Comparison of ENCODE assay signal across 8 mouse cellular contexts in the genomic region with DNA sequence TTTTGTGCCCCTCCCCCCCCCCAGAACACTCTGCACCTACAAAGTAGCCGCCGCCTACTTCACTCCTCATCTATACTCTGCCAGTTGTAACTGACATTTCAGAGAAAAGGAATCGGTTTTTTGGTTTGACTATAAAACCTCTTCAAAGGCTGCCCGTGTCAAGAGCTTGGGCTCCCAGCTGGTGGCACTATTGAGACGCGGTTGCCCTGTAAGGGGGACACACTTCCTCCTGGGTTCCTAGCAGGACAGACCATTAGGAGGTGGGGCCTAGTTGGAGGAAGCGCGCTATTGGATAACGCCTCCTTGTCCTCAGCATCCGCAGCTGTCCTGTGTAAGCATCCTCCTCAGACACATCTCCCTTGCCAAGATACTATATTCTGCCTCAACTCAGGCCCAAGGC. TPM values are rescaled to one million over a fixed set of nuclear protein-coding genes. Genes with fewer than 3 reads are reported as not detected.
A peak's percentile ranks its signal among the peaks of the same experiment; 100 is the strongest.
DNase-seq lines count a peak whose midpoint lies in the region; ATAC-seq and TF ChIP-seq lines count a peak whose summit lies in the region.

No protein-coding gene starts in this region.

- no peaks in the 10 kb centered on the region for H3K9me3 ChIP-seq in kidney, embryonic 15.5 days (replicated peaks)
- no peaks in the 10 kb centered on the region for H3K9me3 ChIP-seq in embryonic facial prominence, embryonic 10.5 days

- peaks cover 22% of the 10 kb centered on the region for H3K27me3 ChIP-seq in kidney, embryonic 15.5 days
- peaks cover 38% of the 10 kb centered on the region for H3K27me3 ChIP-seq in embryonic facial prominence, embryonic 10.5 days (replicated peaks; ENCODE audit: low read depth, poor library complexity, severe bottlenecking)
- no peaks in the 10 kb centered on the region for H3K27me3 ChIP-seq in small intestine, adult 2 months (ENCODE audit: control insufficient read depth, insufficient read depth, low read length)

- no peak overlapping the region for H3K9ac ChIP-seq in kidney, embryonic 15.5 days

- H3K4me2 ChIP-seq in kidney, embryonic 15.5 days: 0 out of 2 replicates have a peak overlapping the region, but pooled peaks have one; percentile 12

- H3K4me3 ChIP-seq in kidney, embryonic 15.5 days (replicated peaks): no peak overlapping the region
- peak overlapping the region; percentile 33 for H3K4me3 ChIP-seq in embryonic facial prominence, embryonic 10.5 days
- no peak overlapping the region for H3K4me3 ChIP-seq in small intestine, adult 2 months (ENCODE audit: low read depth, low read length)

- 3% methylated on average over 10 of the region's 10 CpGs for WGBS in kidney, embryonic 15.5 days
- 5% methylated on average over 10 of the region's 10 CpGs for WGBS in embryonic facial prominence, embryonic 10.5 days
- 5% methylated on average over 10 of the region's 10 CpGs for WGBS in small intestine, adult 2 months

- no peak for DNase-seq in kidney, adult 9 months
- peak; percentile 64 for DNase-seq in MEL-GATA-1-ER (ENCODE audit: extremely low read depth, low read depth)
- peak; percentile 72 for DNase-seq in embryonic facial prominence, embryonic 10.5 days (ENCODE audit: low spot score)
- peak; percentile 55 for DNase-seq in induced T-regulatory cell, adult 2 months (ENCODE audit: low read depth)
- peak; percentile 54 to 60 for DNase-seq in lung, postnatal 4 days
- no peak for DNase-seq in cerebellum, adult 11 months

- no peak for TF ChIP-seq POLR2A in small intestine, adult 2 months (IDR thresholded peaks at IDR 0.05; ENCODE audit: low read depth, low read length)

- TF ChIP-seq CTCF in small intestine, adult 2 months (IDR thresholded peaks at IDR 0.05; ENCODE audit: extremely low read depth, insufficient read length, insufficient replicate concordance, low read depth, low read length): peak; percentile 23; the same call in 1 of the 2 replicates

- no peaks in the 10 kb centered on the region for H3K36me3 ChIP-seq in kidney, embryonic 15.5 days
- H3K36me3 ChIP-seq in embryonic facial prominence, embryonic 10.5 days (replicated peaks): no peaks in the 10 kb centered on the region
- H3K36me3 ChIP-seq in small intestine, adult 2 months (ENCODE audit: control insufficient read depth, insufficient read depth, low read length): no peaks in the 10 kb centered on the region

- no peak overlapping the region for H3K27ac ChIP-seq in kidney, embryonic 15.5 days
- H3K27ac ChIP-seq in embryonic facial prominence, embryonic 10.5 days (replicated peaks): 0 out of 2 replicates have a peak overlapping the region, but pooled peaks have one; percentile 4
- H3K27ac ChIP-seq in small intestine, adult 2 months (ENCODE audit: insufficient read depth, low read depth, low read length): no peak overlapping the region

- ATAC-seq in kidney, embryonic 15.5 days (replicated peaks; ENCODE audit: low FRiP score): peak; percentile 64; the same call in 1 of the 2 replicates

- H3K4me1 ChIP-seq in kidney, embryonic 15.5 days: no peaks in the 10 kb centered on the region
- peaks cover 13% of the 10 kb centered on the region for H3K4me1 ChIP-seq in embryonic facial prominence, embryonic 10.5 days
- H3K4me1 ChIP-seq in small intestine, adult 2 months (ENCODE audit: control insufficient read depth, insufficient read depth, insufficient read length, low read length): no peaks in the 10 kb centered on the region

RNA-seq across cellular contexts. Expression of gene Ift27, which starts 10.9 kb away (rescaled TPM):
- 88.8 and 90.2 TPM in 2 replicates for polyA plus RNA-seq in kidney, embryonic 15.5 days (2015; fragmentation: Nextera tagmentation; extraction: Ambion mirVana)
- polyA plus RNA-seq in embryonic facial prominence, embryonic 10.5 days (2016; fragmentation: Nextera tagmentation; extraction: Ambion mirVana): 136 and 141 TPM in 2 replicates
- 9.3 and 18.7 TPM in 2 replicates for polyA plus RNA-seq in small intestine, adult 2 months (2012; rRNA removed)

RNA-seq across cellular contexts. Expression of gene Pvalb, which starts 21.3 kb away (rescaled TPM):
- not detected in 2 replicates for polyA plus RNA-seq in kidney, embryonic 15.5 days (2015; fragmentation: Nextera tagmentation; extraction: Ambion mirVana)
- not detected in 2 replicates for polyA plus RNA-seq in embryonic facial prominence, embryonic 10.5 days (2016; fragmentation: Nextera tagmentation; extraction: Ambion mirVana)
- not detected in 2 replicates for polyA plus RNA-seq in small intestine, adult 2 months (2012; rRNA removed)

RNA-seq across cellular contexts. Expression of gene Ncf4, which starts 59.7 kb away (rescaled TPM):
- polyA plus RNA-seq in kidney, embryonic 15.5 days (2015; fragmentation: Nextera tagmentation; extraction: Ambion mirVana): 3.5 and 4.0 TPM in 2 replicates
- polyA plus RNA-seq in embryonic facial prominence, embryonic 10.5 days (2016; fragmentation: Nextera tagmentation; extraction: Ambion mirVana): 4.2 and 6.2 TPM in 2 replicates
- 11.7 and 14.6 TPM in 2 replicates for polyA plus RNA-seq in small intestine, adult 2 months (2012; rRNA removed)

Comparison
In these comparisons a context has a peak if more than half of its experiments do, and no peak if none do; other contexts are left out.
1. DNase-seq: peak in MEL-GATA-1-ER (single experiment), embryonic facial prominence, embryonic 10.5 days (single experiment), induced T-regulatory cell, adult 2 months (single experiment) and lung, postnatal 4 days (2 of 2); none in kidney, adult 9 months (single experiment) and cerebellum, adult 11 months (single experiment).